7 mouse cellular contexts compared by ENCODE assay signal in genomic region chr10:120092548-120092947, GRCm38 (mm10).
"Had no signal": no experiment of that assay in that cellular context is flagged by ENCODE, and none has a peak within 500 bp of the region (broad histone marks: within the 10 kb centered on the region; RNA-seq: fewer than 3 reads in every experiment).

No protein-coding gene starts in this region.

- H3K4me3 ChIP-seq: left cerebral cortex, adult 2 months; limb, embryonic 10.5 days; midbrain, embryonic 13.5 days had no signal

- H3K9me3 ChIP-seq: limb, embryonic 10.5 days; midbrain, embryonic 13.5 days had no signal

- H3K27me3 ChIP-seq: midbrain, embryonic 13.5 days had no signal

- H3K4me1 ChIP-seq: limb, embryonic 10.5 days; midbrain, embryonic 13.5 days had no signal

- H3K27ac ChIP-seq: left cerebral cortex, adult 2 months; limb, embryonic 10.5 days; midbrain, embryonic 13.5 days had no signal

- H3K9ac ChIP-seq: midbrain, embryonic 13.5 days had no signal

- DNase-seq: kidney, postnatal 36 days; right cerebral cortex, adult 18-20 months; right cerebral cortex, postnatal 25 days; thymus, postnatal 4 days had no signal
